8 mouse cellular contexts compared by ENCODE assay signal in the genomic region with DNA sequence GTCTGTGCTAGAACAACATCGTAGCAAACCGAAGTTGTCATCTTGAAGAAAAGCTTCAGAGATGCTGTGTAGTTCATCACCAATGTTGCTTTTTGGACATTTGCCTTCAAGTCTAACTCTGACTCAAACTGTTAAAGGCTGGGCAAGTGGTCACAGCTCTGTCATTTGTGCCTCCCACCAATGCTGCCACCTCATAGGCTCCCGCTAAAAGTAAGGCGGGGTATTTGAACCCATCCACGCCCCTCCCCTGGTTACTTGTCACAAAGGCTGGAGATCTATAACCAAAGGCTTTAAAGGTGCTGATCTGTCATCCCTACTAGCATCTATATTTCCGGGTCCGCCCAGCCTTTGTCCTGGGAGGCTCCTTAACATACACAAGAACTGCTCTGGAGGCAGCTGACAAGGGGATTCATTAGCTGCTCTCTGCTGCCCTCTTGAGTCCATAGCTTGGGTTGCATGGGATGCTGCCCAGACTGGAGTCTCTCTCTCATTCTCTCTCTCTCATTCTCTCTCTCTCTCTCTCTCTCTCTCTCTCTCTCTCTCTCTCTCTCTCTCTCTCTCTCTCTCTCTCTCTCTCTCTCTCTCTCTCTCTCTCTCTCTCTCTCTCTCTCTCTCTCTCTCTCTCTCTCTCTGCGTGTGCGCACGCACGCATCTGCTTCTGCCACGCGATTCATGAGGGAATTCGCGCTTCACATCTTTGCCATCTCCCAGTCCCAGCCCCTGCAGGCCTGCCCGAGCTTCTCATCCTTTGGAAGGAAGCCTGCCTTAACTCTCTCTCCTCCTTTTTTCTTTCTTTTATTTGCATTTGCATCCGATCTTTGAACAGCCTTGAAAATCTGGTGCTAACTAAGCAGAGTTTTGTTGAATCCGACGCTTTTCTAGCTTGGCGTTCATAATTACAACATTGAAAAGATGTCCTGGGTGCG. TPM values are rescaled to one million over a fixed set of nuclear protein-coding genes. Genes with fewer than 3 reads are reported as not detected.
DNase-seq lines count a peak whose midpoint lies in the region; ATAC-seq and TF ChIP-seq lines count a peak whose summit lies in the region.

No protein-coding gene starts in this region.

- peak; percentile 77 for ATAC-seq in cerebellum, adult (ENCODE audit: insufficient number of reproducible peaks, low FRiP score, low TSS enrichment)
- peak; percentile 89 for ATAC-seq in forebrain, embryonic 14.5 days
- peak; percentile 73 for ATAC-seq in lung, embryonic 15.5 days (ENCODE audit: borderline replicate concordance, extremely low read depth, low FRiP score, low TSS enrichment)

- no peak overlapping the region for H3K27ac ChIP-seq in ES-E14 (ENCODE audit: insufficient read depth, low read depth, low read length, poor library complexity, severe bottlenecking)
- no peak overlapping the region for H3K27ac ChIP-seq in forebrain, embryonic 14.5 days (ENCODE audit: low read depth, low read length)
- no peak overlapping the region for H3K27ac ChIP-seq in lung, embryonic 15.5 days

- H3K4me1 ChIP-seq in ES-E14 (ENCODE audit: control insufficient read depth in 2 of 2, insufficient read depth in 2 of 2, low read length in 2 of 2, poor library complexity in 1 of 2): peaks cover 0 to 13% of the 10 kb centered on the region in 2 experiments; a peak in 1 of 4 replicates
- H3K4me1 ChIP-seq in forebrain, embryonic 14.5 days (ENCODE audit: control insufficient read depth, insufficient read depth, low read length): no peaks in the 10 kb centered on the region
- no peaks in the 10 kb centered on the region for H3K4me1 ChIP-seq in lung, embryonic 15.5 days

- in situ Hi-C loops in ES-E14 (cut with MboI; ENCODE audit: low sequenced_read_pairs in 2 of 2, unreplicated experiment in 2 of 2): no loop called here

- no peaks in the 10 kb centered on the region for H3K36me3 ChIP-seq in ES-E14 (ENCODE audit: control insufficient read depth, insufficient read depth, low read length, poor library complexity, severe bottlenecking)
- H3K36me3 ChIP-seq in forebrain, embryonic 14.5 days (ENCODE audit: control insufficient read depth, insufficient read depth, low read length): no peaks in the 10 kb centered on the region
- H3K36me3 ChIP-seq in lung, embryonic 15.5 days: no peaks in the 10 kb centered on the region

- H3K4me3 ChIP-seq in ES-E14 (ENCODE audit: insufficient read depth in 1 of 2, low read depth in 1 of 2, low read length in 2 of 2, poor library complexity in 1 of 2, severe bottlenecking in 1 of 2): no peak overlapping the region
- H3K4me3 ChIP-seq in forebrain, embryonic 14.5 days (ENCODE audit: low read depth, low read length): no peak overlapping the region
- no peak overlapping the region; the same call in 1 of the 2 replicates for H3K4me3 ChIP-seq in lung, embryonic 15.5 days

- intact Hi-C loops in heart, postnatal 36 days (cut with DNase I): loop anchor here (2.0 to 5.0 kb wide), 2 partner anchors 37 to 268 kb away; a partner anchor contains a TSS

- DNase-seq in ES-E14 (ENCODE audit: low read depth, low spot score): peak; percentile 91
- DNase-seq in forebrain, embryonic 14.5 days (ENCODE audit: low spot score): peak; percentile 92
- peak; percentile 71 to 78 for DNase-seq in heart, postnatal 36 days
- peak; percentile 71 to 91 for DNase-seq in layer of hippocampus, adult 18-20 months (ENCODE audit: low spot score in 2 of 2)
- peak; percentile 32 for DNase-seq in ovary, postnatal 10 days (ENCODE audit: low spot score)
- peak; percentile 20 to 56 for DNase-seq in thymus, postnatal 10 days (ENCODE audit: low spot score in 2 of 2)

- H3K27me3 ChIP-seq in forebrain, embryonic 14.5 days (replicated peaks; ENCODE audit: control insufficient read depth, insufficient read depth, low read length): no peaks in the 10 kb centered on the region
- no peaks in the 10 kb centered on the region for H3K27me3 ChIP-seq in lung, embryonic 15.5 days

- H3K9ac ChIP-seq in ES-E14 (ENCODE audit: insufficient read depth, low read depth, low read length, poor library complexity, severe bottlenecking): no peak overlapping the region
- H3K9ac ChIP-seq in forebrain, embryonic 14.5 days (ENCODE audit: low read length): 0 out of 2 replicates have a peak overlapping the region, but pooled peaks have one; percentile 25
- H3K9ac ChIP-seq in lung, embryonic 15.5 days: no peak overlapping the region

- 49% methylated on average over 21 of the region's 21 CpGs for WGBS in forebrain, embryonic 14.5 days
- WGBS in lung, embryonic 15.5 days: 48% methylated on average over 21 of the region's 21 CpGs

- H3K9me3 ChIP-seq in ES-E14 (ENCODE audit: control insufficient read depth, insufficient read depth, low read depth, low read length): no peaks in the 10 kb centered on the region
- H3K9me3 ChIP-seq in forebrain, embryonic 14.5 days (replicated peaks; ENCODE audit: control insufficient read depth, low read length): no peaks in the 10 kb centered on the region
- H3K9me3 ChIP-seq in lung, embryonic 15.5 days: no peaks in the 10 kb centered on the region

- peak overlapping the region; percentile 36; the same call in 1 of the 2 replicates for H3K4me2 ChIP-seq in forebrain, embryonic 14.5 days (ENCODE audit: low read length)
- H3K4me2 ChIP-seq in lung, embryonic 15.5 days: peak overlapping the region; percentile 41

TF ChIP-seq in ES-E14, 5 proteins besides CTCF, POLR2A, EP300 and RAD21:
- TF ChIP-seq HCFC1 (IDR thresholded peaks at IDR 0.05; ENCODE audit: borderline replicate concordance, insufficient read depth, low read length) (no peak), ZNF384 (IDR thresholded peaks at IDR 0.05; ENCODE audit: low read depth, low read length) (no peak), CHD2 (IDR thresholded peaks at IDR 0.05; ENCODE audit: low read depth, low read length) (no peak), ZC3H11A (IDR thresholded peaks at IDR 0.05; ENCODE audit: borderline replicate concordance, low read depth, low read length) (no peak), MAFK (IDR thresholded peaks at IDR 0.05; ENCODE audit: insufficient read depth, low read depth, low read length) (peak; percentile 20; the same call in 1 of the 2 replicates)
TF ChIP-seq in ES-E14: peak in this region for 1.

RNA-seq across cellular contexts. Expression of a gene that starts 17.7 kb away (rescaled TPM):
- total RNA-seq in ES-E14 (2012; rRNA removed): 742 and 844 TPM in 2 replicates
- polyA plus RNA-seq in forebrain, embryonic 14.5 days (2014; fragmentation: Nextera tagmentation; extraction: Ambion mirVana): 669 and 680 TPM in 2 replicates
- 100 to 1,000 TPM; 212 to 214 TPM for total RNA-seq in heart, postnatal 36 days (2021)
- 100 to 1,000 TPM; 198 to 207 TPM for total RNA-seq in layer of hippocampus, adult 18-20 months (2021)
- polyA plus RNA-seq in lung, embryonic 15.5 days (2015; fragmentation: Nextera tagmentation; extraction: Ambion mirVana): 652 and 689 TPM in 2 replicates

RNA-seq across cellular contexts. Expression of a gene that starts 19.4 kb away (rescaled TPM):
- not detected in 2 replicates for total RNA-seq in ES-E14 (2012; rRNA removed)
- not detected in 2 replicates for polyA plus RNA-seq in forebrain, embryonic 14.5 days (2014; fragmentation: Nextera tagmentation; extraction: Ambion mirVana)
- not detected for total RNA-seq in heart, postnatal 36 days (2021)
- not detected for total RNA-seq in layer of hippocampus, adult 18-20 months (2021)
- polyA plus RNA-seq in lung, embryonic 15.5 days (2015; fragmentation: Nextera tagmentation; extraction: Ambion mirVana): not detected in 2 replicates

RNA-seq across cellular contexts. Expression of a gene that starts 36.2 kb away (rescaled TPM):
- total RNA-seq in ES-E14 (2012; rRNA removed): 7.7 and 10.8 TPM in 2 replicates
- polyA plus RNA-seq in forebrain, embryonic 14.5 days (2014; fragmentation: Nextera tagmentation; extraction: Ambion mirVana): 73.4 and 79.1 TPM in 2 replicates
- 10 to 100 TPM; 36.4 to 39.9 TPM for total RNA-seq in heart, postnatal 36 days (2021)
- total RNA-seq in layer of hippocampus, adult 18-20 months (2021): 10 to 100 TPM; 49.1 to 50.0 TPM
- 18.0 and 18.8 TPM in 2 replicates for polyA plus RNA-seq in lung, embryonic 15.5 days (2015; fragmentation: Nextera tagmentation; extraction: Ambion mirVana)

RNA-seq across cellular contexts. Expression of a gene that starts 36.3 kb away (rescaled TPM):
- 33.4 and 38.9 TPM in 2 replicates for total RNA-seq in ES-E14 (2012; rRNA removed)
- polyA plus RNA-seq in forebrain, embryonic 14.5 days (2014; fragmentation: Nextera tagmentation; extraction: Ambion mirVana): 26.4 and 30.6 TPM in 2 replicates
- 1 to 10 TPM; 5.2 to 6.6 TPM for total RNA-seq in heart, postnatal 36 days (2021)
- 10 to 100 TPM; 22.3 to 23.2 TPM for total RNA-seq in layer of hippocampus, adult 18-20 months (2021)
- polyA plus RNA-seq in lung, embryonic 15.5 days (2015; fragmentation: Nextera tagmentation; extraction: Ambion mirVana): 32.6 and 33.0 TPM in 2 replicates

RNA-seq across cellular contexts. Expression of a gene that starts 54.9 kb away (rescaled TPM):
- 0.16 and 0.22 TPM in 2 replicates for total RNA-seq in ES-E14 (2012; rRNA removed)
- 0.75 and 0.76 TPM in 2 replicates for polyA plus RNA-seq in forebrain, embryonic 14.5 days (2014; fragmentation: Nextera tagmentation; extraction: Ambion mirVana)
- total RNA-seq in heart, postnatal 36 days (2021): under 1 TPM; 0.05 to 0.08 TPM
- 1 to 10 TPM in 1 of 2 experiments, under 1 TPM in 1; 0.68 to 1.1 TPM for total RNA-seq in layer of hippocampus, adult 18-20 months (2021)
- polyA plus RNA-seq in lung, embryonic 15.5 days (2015; fragmentation: Nextera tagmentation; extraction: Ambion mirVana): 0.04 and 0.06 TPM in 2 replicates

Comparison
In these comparisons a context has a peak if more than half of its experiments do, and no peak if none do; other contexts are left out.
1. DNase-seq: peak in every context shown above with its lines; median percentile 92 in forebrain, embryonic 14.5 days; 91 in ES-E14; 81 in layer of hippocampus, adult 18-20 months; 74 in heart, postnatal 36 days; 38 in thymus, postnatal 10 days; 32 in ovary, postnatal 10 days.